Mouse (Mus musculus): Measurements from ENCODE around the gene Spata9.
"Not testable (repeated sequence)": the region's sequence is repeated elsewhere in the genome, so short reads cannot be mapped to it uniquely, and the experiment has no call there.

Spata9 gene

DNA sequence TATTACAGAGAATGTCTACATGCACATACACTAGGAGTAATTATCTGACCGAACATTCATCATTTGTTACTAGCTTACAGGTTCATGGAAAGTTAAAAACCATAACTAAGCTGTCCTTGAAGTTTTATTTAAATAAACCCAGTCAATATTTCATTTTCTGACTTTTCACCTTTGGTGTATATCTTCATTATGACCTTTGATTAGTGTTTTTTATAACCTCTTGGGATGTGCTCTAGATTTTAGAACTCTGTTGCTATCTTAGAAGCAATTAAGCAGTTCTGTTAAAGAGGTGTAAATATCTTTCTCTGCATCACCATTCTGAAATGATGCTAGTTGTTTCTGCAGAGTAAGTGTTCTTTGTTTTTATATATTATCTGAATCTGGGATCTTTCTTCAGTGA is at the start of gene Spata9:
TSS of gene Spata9 (plus strand) at position 301 of the 400 bp plus-strand sequence.
- DNase-seq (ENCODE audit: low spot score), result no peak

DNA sequence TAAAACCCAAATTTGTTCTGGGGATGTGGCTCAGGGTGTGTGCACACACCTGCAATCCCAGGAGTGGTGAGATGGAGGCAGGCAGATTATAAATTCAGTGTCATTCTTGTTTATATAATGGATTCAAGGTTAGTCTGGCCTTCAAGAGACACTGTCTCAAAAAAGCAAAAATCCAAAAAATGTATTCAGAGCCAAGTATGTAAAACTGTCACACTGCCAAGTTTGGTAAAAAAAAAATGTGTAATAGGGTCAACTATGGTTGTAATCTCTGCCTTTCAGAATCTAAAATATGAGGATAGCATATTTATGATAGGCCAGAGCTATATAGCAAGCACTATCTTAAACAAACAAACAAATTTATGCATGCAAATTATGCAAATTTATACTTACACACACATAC is 39.0 kb upstream of the Spata9 start:
- no peak for DNase-seq (ENCODE audit: low spot score)

DNA sequence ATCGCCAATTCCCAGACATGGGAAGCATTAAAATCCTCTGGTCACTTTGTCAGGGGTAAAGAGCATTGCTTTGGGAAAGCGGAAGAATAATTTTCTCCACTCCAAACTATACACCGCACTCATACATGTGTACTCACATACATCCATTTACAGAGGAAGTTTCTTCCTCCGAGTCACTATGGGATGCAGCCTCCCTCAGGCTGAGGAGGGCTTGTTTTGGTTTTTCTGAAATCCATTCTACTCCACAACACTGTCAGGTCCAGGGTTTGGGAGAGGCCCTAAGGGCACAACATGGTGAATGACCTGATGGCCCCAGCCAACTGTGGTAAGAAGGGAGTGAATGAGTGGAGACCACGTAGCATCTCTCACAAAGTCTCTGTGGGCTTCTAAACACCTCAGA is 37.9 kb upstream of the Spata9 start:
- DNase-seq (ENCODE audit: low spot score), result not testable (repeated sequence)

DNA sequence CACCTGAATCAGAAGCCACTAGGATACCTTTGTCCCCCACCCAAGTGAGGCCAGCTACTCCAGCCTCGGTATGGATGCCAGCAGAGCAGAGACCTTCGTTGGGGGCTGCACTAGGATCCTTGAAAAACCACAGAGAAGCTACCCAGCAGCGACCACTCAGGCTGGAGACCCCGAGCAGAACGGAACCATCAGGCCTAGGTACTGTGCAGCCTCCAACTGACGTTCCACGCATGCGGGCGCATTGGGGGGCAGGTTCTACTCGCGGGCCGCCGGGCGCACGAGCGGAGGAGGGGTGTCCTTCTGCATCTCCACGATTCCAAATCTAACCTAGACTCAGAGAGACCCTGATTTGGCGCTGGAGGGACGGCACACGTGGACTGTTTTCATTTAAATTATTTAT is 36.9 kb upstream of the Spata9 start:
- DNase-seq (ENCODE audit: low spot score), result no peak

DNA sequence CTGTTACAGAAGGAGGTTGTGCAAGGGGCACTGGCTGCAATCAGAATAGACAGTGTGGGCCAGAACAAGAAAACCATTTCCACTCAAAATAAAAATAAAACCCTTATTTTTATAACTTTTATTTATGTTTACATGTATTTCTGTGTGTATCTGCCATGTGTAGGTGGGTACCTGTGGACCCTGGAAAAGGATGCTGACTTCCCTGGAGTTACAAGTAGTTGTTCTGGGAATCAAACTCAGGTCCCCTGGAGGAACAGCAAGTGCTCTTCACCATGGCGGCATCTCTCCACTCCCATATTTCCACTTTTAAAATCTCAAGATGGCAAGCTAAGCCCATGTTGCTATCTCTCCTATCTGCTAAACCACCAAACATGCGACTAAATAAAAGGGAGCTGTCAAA is 36.3 kb upstream of the Spata9 start:
- DNase-seq (ENCODE audit: low spot score), result no peak

DNA sequence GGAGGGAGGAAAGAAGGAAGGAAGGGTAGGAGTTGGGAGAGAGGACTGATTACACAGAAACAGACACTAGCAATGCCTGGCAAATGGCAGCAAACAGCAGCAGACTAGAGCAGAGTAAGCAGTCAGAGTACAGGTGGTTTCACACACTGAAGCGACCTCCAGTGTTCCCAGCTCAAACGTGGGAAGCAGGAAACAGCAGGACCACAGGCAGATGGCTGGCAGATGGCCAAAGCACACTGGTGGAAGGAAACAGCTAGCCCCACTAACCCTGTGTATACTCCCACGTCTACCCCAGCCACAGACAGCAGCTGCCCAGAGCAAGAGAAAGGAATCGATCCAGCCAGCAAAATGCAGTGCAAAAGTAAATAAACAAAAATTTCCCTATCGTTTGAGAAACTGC is 35.9 kb upstream of the Spata9 start:
- peak; percentile 58 for DNase-seq (ENCODE audit: low spot score)

DNA sequence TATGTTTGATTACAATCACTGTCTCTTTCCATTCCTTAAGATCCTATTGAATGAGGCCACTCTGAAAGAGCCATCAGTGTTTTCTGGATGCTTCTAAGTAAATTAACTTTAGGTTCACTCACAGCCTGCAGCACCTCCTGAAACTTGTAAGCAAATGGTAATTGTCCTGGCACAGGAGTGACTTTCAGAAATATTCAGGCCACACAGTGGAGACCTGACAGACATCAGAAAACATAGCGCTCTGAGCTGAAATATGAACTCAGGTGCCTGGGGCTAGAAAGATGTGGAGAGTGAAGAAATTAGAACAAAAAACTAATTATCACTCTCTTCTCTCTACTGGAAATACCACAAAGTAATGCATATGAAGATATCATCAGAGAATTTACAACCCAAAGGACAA is 33.7 kb upstream of the Spata9 start:
- no peak for DNase-seq (ENCODE audit: low spot score)

DNA sequence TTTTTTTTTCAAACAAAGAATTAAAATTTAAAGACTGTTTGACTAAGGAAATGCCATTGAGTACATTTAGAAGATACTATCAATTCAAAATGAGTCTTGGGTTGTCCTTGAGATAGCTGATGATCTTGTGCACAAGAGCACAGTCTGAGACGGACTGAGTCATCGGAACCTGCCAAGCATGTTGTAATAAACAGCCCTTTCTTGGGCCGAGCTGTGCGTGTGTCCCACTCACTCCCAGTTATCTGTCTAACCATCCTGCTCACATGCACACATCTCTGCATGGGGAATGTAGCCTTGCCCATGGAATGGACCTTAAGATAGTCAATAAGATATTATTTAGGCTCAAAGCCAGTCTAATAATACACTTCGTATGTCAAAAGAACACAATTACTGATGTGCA is 28.1 kb upstream of the Spata9 start:
- DNase-seq (ENCODE audit: low spot score), result no peak

DNA sequence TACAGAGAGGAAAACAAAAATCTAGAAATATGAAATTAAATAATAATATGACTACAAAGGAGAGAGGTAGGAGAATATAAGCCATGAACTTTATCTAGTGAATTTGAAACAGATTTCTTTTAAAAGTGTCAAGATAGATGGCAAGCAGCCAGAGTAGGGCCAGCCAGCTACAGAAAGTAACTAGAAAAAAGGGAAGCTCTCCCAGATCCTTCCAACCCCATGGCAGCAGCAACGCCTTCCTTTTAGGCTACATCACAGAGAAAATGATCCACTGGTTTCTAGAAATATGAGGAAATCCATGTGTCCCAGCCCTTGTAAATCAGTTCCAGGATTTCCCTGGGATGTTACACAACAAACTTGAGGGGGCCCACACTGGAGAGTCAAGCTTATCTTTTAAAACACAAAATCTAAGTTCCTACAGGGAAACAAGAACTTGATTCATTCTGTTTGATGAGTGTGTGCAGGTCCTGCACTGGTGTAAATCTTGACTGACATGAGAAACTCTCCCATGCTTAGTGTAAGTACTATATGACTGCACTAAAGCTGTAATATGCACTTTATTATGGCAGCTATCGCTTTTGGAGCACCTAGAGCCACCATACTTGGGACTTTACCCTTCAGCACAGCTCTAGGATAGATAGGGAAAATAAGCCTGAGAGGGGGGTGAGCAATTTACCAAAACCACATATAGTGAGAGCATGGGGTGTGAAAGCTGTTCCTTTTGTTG is 26.0 kb upstream of the Spata9 start:
- DNase-seq (ENCODE audit: low spot score), result peak; percentile 18

DNA sequence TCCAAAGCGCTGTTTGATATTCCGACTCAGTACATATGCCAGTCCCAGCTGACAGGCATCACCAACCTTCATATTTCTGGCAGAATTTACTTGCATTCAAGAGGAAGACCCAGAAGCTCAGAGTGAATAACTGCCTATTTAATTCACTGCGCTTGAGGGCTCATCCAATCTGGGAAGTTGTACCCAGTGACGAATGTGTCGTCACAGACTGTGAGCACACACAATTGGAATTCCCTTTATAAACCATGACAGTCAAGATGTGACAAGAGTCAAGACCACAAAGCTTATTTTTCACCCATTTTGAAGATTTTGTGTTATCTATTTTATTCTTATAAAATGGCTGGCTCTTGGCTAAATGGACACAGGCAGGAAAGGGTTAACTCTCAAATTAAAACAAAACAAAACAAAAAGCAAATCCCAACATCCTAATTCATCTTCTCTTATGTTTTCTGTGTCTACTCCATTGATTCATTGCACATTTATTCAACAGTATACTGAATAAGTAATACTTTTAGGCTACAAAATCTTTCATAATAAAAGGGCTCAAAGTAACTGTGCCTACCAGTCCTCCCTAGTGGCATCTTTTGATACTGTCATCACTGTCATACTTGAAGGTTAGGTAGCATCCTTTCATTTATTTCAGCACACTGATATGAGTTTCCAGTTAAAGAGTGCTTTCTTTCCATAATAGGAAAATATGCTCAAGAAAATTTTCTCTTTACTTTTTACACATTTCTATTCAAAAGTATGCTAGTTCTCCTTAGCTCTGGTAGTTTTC is 25.2 kb upstream of the Spata9 start:
- no peak for DNase-seq (ENCODE audit: low spot score)

DNA sequence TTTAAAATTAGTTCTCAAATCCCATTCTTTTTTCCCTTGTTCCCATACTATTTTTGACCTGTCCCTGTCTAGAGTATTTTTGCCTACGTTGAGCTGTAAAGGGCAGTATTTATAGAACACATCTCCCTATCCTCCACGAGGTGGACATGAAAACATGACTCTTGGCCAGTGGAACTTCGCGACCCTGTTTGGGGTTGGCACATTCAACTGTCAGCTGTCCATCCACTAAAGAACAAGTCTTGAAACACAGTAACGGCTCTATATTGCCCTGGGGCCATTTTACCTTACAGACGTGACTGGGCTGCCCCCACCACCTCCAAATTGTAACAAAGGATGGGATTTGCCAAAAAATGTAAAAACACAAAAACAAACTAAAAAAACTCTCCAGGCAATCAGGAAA is 24.2 kb upstream of the Spata9 start:
- DNase-seq (ENCODE audit: low spot score), result no peak

DNA sequence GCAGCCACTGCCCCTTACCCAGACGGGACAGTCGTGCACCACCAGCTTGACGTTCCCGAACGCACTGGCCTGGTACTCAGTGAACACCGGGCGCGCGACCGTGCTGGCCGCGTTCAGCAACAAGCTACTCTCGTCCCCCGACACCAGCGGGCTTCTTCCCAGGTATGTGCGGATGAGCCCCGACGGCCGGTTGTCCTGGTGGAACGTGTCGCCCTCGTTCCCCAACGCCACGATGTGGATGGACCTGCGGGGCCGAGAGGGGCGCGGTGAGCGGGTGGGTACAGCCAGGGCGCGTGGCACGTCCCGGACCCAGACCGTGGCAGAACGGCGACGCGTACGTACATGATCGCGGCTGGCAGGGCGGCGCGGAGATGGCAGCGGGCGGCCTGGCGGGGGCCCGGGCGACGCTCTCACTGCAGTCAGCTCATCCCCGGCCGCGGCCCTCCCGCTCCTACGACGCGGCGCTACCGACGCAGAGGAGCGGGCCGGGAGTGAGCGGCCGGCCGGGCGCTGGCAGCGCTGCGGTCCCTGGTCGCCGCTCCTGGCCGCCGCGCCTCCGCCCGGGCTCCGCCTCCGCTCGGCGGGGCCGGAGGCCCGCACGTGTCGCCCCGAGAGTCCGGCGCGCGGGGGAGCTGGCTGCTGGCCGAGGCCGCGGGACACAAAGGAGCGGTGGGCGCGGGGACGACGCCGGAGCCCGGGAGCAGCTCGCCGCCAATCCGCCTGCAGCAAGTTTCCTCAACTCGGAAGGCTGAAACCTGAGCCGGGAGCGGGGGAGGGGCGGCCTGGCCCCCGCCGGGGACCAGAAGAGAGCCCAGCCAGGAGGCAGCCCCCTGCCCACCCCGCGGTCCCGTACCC is 23.5 kb upstream of the Spata9 start, which contains the start of gene Rhobtb3:
TSS of gene Rhobtb3 (minus strand) at position 737 of the 855 bp plus-strand sequence.
- peak; percentile 80 for DNase-seq (ENCODE audit: low spot score)

DNA sequence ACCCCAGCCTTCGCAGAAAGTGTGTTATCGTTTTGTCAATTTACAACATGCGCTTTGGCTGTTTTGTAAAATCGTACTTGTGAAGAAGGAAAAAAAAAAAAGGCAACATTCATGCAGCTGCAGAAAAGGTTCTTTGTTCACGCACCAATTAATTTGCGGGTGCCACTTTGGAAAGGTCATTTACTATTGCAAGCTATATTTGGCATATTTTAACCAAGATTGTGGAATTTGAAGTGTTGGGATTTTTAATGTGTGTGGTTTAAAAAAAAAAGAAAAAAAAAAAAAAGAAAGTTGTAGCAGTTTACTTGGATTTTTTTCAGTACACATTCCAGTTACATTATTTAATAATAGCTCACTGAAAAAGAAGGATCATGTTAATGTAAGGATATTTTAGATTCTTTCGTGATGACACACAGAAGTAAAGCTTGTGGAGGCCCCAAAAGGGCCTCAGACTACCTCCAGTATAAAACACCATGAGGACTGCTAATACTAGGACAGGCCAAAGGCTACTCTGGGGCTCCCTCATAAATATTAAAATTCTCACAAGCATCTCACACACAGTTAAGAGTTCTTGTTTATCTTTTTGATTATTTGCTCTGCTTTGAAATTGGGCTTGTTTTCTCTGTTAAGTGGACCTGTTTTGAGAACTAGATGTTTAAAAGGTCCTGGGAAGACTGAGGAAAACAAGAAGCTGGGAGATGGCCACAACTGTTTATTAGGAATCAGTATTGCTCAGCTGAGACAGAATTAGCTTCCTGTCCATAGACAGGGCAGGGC is 22.7 kb upstream of the Spata9 start:
- DNase-seq (ENCODE audit: low spot score), result no peak

DNA sequence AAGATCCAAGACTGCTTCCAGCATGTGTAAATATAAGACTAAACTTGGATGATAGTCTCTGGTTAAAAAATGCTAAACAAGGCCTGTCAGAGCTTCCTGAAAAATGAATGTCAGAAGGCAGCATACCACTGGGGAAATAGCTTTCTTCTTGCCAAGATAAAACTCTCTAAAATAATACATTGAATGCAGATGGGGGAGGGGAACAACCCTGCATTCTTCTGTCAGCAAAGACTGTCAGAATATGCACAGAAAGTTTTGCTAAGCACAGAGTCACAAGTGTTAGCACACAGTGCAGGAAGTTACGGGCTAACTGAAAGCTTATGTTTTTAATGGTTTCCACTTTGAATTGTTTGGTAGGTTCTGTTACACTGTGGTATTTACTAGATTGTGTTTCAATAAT is 16.7 kb upstream of the Spata9 start:
- DNase-seq (ENCODE audit: low spot score), result no peak

DNA sequence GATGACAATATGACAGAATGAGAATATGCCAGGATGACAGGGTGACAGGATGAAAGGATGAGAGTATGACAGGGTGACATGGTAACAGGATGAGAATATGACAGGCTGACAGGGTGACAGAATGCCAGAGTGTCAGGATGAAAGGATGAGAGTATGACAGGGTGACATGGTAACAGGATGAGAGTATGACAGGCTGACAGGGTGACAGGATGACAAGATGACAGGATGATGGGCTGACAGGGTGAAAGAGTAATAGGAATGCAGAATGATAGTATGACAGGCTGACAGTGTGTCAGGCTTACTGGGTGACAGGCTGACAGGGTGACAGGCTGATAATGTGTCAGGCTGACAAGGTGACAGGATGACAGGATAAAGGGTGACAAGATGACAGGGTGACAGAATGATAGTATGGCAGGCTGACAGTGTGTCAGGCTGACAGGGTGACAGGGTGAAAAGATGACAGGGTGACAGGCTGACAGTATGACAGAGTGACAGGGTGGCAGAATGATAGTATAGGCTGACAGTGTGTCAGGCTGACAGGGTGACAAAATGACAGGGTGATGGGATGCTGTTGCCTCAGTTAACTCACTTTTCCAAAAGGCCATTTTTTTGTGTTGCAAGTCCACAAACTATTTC is 11.5 kb upstream of the Spata9 start:
- no peak for DNase-seq (ENCODE audit: low spot score)

DNA sequence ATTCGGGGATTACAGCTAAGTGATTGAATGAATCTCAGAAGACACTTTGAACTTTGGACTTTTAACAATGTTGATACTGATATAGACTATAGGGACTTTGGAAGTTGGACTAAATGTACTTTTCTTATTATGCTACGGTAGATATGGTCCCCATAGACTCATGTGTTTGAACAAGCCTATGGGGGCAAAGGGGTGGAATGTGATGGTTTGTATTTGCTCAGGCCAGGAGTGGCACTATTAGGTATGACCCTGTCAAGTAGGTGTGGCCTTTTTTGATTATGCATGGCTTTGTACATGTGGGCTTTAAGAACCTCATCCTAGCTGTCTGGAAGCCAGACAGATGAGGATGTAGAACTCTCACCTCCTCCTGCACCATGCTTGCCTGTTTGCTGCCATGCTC is 7.5 kb downstream of the Spata9 start:
- DNase-seq (ENCODE audit: low spot score), result no peak

DNA sequence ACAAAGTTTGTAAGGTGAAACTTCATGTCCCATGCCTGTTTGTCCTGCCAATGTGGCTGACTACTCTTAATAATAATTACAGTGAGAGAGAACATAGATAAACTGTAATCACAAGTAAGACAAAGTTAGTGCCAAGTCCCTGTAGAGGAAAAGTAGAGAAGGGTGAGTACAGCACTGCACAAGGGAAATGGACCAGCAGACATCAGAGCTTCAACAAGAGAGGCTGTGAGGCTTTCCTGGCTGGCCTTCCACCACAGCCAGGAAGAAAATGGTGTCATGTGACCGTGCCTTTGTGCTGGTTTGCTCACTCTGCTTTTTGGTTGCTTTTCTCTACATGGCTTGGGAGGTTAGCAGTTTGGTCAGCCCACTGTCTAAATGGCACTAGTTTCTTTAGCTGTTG is 8.7 kb downstream of the Spata9 start:
- no peak for DNase-seq (ENCODE audit: low spot score)

DNA sequence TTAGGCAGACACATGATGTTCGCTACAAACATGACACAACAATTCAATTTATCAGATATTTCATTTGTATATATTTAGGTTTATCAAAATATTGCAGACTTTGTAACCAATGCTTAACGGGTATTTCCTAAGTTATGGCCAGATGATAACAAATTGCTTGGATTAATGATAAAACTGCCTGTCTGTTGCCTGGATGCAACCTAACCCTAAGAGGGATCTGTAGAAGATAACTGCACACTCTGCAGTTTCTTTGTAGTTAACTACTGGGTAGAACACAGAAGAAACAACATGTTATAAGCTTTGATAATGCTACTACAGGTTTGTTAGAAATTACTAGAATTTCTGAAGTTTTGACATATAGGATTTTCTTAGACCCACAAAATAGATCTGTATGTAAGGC is 9.3 kb downstream of the Spata9 start:
- no peak for DNase-seq (ENCODE audit: low spot score)

DNA sequence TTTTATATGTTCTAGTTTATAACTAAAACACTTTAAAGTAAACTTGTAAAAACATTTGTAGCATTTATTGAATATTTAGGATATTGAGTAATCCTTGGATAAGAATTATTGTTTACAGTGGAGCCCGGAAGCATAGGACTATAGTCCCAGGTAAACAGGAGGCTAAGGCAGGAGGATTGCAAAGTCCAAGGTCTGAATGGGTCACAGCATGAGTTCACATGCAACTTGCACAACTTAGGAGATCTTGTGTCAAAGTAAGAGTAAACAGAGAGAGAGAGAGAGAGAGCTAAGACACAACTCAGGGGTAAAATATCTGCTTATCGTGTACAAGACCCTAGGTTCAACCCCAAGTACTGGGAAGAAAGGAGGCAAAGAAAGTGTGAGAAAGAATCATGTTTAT is 9.7 kb downstream of the Spata9 start:
- DNase-seq (ENCODE audit: low spot score), result no peak

DNA sequence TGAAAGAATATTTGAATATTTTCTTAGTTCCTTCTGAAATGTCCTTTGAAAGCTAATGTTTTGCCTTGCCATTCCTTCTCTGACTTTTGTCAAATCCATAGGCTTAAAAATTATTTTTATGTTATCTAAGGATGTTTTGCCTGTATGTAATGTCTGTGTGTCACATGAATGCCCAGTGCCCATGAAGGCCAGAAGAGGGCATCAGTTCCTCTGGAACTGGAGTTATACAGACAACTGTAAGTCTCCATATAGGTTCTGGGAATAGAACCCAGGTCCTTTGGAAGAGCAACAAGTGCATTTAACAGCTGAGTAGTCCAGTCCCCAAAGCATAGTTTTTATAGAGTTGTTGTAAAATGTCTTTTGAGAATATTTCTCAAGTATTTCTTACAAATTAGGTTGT is 15.0 kb downstream of the Spata9 start:
- DNase-seq (ENCODE audit: low spot score), result no peak

DNA sequence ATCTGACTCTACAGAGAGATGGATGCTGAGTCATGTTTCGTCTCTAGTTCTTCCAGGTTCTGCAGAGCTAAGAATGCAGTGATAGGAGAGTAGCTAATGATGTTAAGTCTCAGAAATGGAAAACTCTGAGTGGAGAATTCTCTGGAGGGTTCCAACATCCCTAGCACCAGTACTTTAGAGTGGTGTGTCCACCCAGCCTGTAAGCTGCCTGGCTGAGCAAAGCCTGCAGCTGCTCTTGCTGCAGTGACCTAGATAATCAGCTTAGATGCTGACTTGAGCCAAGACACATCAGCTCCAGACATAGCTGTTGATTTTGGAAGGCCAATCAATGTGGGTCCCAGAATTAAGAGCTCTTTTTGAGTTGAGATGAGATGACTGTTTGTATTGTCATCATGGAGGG is 21.1 kb downstream of the Spata9 start:
- DNase-seq (ENCODE audit: low spot score), result no peak
